Mouse (Mus musculus) cerebellum, adult 2 months (tissue): Measurements from ENCODE around the gene Atoh8. TPM values are rescaled to one million over a fixed set of nuclear protein-coding genes. Genes with fewer than 3 reads are reported as not detected.
A peak's percentile ranks its signal among the peaks of the same experiment; 100 is the strongest.

Experiments used
- DNase-seq, 2 experiments: peaks; one replicate each; pipeline ENCODE4 v3.0.0; 2021
- H3K27ac ChIP-seq: fragments of 200-500 bp; 2 replicates; pipeline ENCODE4 v1.5.1; 2012; ENCODE audit warnings: low read length, control low read depth, inconsistent platforms; ENCODE audit not compliant: insufficient read depth
- H3K27me3 ChIP-seq: fragments of 200-500 bp; 2 replicates; pipeline ENCODE4 v1.6.1; 2012; ENCODE audit warnings: inconsistent platforms, mild to moderate bottlenecking, low read length, moderate library complexity; ENCODE audit not compliant: control insufficient read depth, insufficient read depth
- H3K4me1 ChIP-seq: fragments of 200-500 bp; 2 replicates; pipeline ENCODE4 v1.6.1; 2011; ENCODE audit warnings: low read length; ENCODE audit not compliant: control insufficient read depth, insufficient read depth
- H3K4me3 ChIP-seq: fragments of 200-500 bp; replicated peaks from 2 replicates; pipeline ENCODE3; 2011; ENCODE audit warnings: mild to moderate bottlenecking, low read depth, low read length, control low read depth; ENCODE audit not compliant: insufficient read depth
- CTCF ChIP-seq: fragments of 200-500 bp; IDR thresholded peaks from 2 replicates; pipeline ENCODE4 v1.5.1; 2011; ENCODE audit warnings: low read depth, mild to moderate bottlenecking, control low read depth, low read length, moderate library complexity, borderline replicate concordance; ENCODE audit not compliant: insufficient read depth
- POLR2A ChIP-seq: fragments of 200-500 bp; IDR thresholded peaks from 2 replicates; pipeline ENCODE4 v1.6.1; 2011; ENCODE audit warnings: low read length, control low read depth, borderline replicate concordance; ENCODE audit not compliant: insufficient read depth
- WGBS: fragments of 180-500 bp; shearing (Covaris S2); methylation state at CpG from one replicate; pipeline ENCODE4 v1.1.7; 2018; 5-methylcytosine and 5-hydroxymethylcytosine counted together
- polyA plus RNA-seq: library from polyadenylated mRNA; depleted of rRNA; stranded (reverse); fragments of >200 nt; gene quantifications from 2 replicates; pipeline ENCODE4 v1.2.3, GENCODE M21; 2012

Gene Atoh8
- polyA plus RNA-seq, 1 experiment: 4.4 TPM

DNA sequence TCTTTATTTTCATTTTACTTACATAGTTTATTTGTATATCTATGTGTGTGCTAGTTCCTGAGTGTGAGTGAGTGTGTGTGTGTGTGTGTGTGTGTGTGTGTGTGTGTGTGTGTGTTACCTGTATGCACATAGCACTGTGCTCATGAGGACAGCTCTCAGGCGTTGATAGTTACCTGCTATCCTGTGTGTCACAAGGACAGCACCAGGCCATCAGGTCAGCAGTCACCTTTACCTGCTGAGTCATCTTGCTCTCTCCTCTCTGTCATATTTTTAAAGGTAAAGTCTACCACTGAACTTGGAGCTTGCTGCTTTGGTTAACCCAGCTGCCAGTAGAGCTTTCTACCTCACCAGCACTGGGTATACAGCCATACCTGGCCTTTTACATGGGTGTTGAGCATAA, 17.1 kb upstream of the Atoh8 start:
- DNase-seq: no peak
- H3K27ac ChIP-seq: no peak overlapping the region
- no peaks in the 10 kb centered on the region for H3K27me3 ChIP-seq
- H3K4me1 ChIP-seq: peaks cover 22% of the 10 kb centered on the region
- no peak for TF ChIP-seq CTCF
- 86% methylated on average over 1 of the region's 1 CpGs for WGBS
- H3K4me3 ChIP-seq: no peak overlapping the region

GRCm38 (mm10) chr6:72249981-72250380, 14.6 kb upstream of the Atoh8 start:
- Histone ChIP-seq H3K4me1 (peaks cover 18% of the 10 kb centered on the region), H3K27ac (no peak overlapping the region), H3K27me3 (no peaks in the 10 kb centered on the region), H3K4me3 (no peak overlapping the region)
- 94% methylated on average over 4 of the region's 4 CpGs for WGBS
- TF ChIP-seq POLR2A (no peak), CTCF (no peak)
- DNase-seq: no peak

- Histone ChIP-seq H3K4me3 (no peak overlapping the region), H3K4me1 (peaks cover 7% of the 10 kb centered on the region; the same call in 1 of the 2 replicates), H3K27me3 (no peaks in the 10 kb centered on the region), H3K27ac (no peak overlapping the region)
- TF ChIP-seq CTCF (no peak), POLR2A (no peak)
- 91% methylated on average over 15 of the region's 15 CpGs for WGBS
- DNase-seq: no peak
Measured at GRCm38 (mm10) chr6:72248150-72248914, 13.0 kb upstream of the Atoh8 start.

GRCm38 (mm10) chr6:72246303-72246702, 10.9 kb upstream of the Atoh8 start:
- DNase-seq: no peak
- TF ChIP-seq POLR2A (no peak), CTCF (no peak)
- WGBS: 93% methylated on average over 6 of the region's 6 CpGs

GRCm38 (mm10) chr6:72244569-72245285, 9.3 kb upstream of the Atoh8 start:
- H3K4me1 ChIP-seq: peaks cover 9% of the 10 kb centered on the region; the same call in 1 of the 2 replicates
- no peak overlapping the region for H3K4me3 ChIP-seq
- WGBS: 64% methylated on average over 20 of the region's 20 CpGs
- DNase-seq: no peak
- no peak overlapping the region; the same call in 1 of the 2 replicates for H3K27ac ChIP-seq
- TF ChIP-seq POLR2A (no peak), CTCF (no peak)
- H3K27me3 ChIP-seq: no peaks in the 10 kb centered on the region

More at GRCm38 (mm10) chr6:72246303-72246702, 10.9 kb upstream of the Atoh8 start:
- Histone ChIP-seq H3K4me3 (no peak overlapping the region), H3K4me1 (peaks cover 7% of the 10 kb centered on the region; the same call in 1 of the 2 replicates), H3K27ac (no peak overlapping the region), H3K27me3 (no peaks in the 10 kb centered on the region)

GRCm38 (mm10) chr6:72244144-72244549, 8.8 kb upstream of the Atoh8 start:
- no peak overlapping the region for H3K4me3 ChIP-seq
- DNase-seq: peak; percentile 55 to 66
- WGBS: 21% methylated on average over 9 of the region's 9 CpGs
- H3K4me1 ChIP-seq: peaks cover 15% of the 10 kb centered on the region; the same call in 1 of the 2 replicates
- no peak overlapping the region for H3K27ac ChIP-seq
- TF ChIP-seq POLR2A (no peak), CTCF (no peak)
- no peaks in the 10 kb centered on the region for H3K27me3 ChIP-seq

DNA sequence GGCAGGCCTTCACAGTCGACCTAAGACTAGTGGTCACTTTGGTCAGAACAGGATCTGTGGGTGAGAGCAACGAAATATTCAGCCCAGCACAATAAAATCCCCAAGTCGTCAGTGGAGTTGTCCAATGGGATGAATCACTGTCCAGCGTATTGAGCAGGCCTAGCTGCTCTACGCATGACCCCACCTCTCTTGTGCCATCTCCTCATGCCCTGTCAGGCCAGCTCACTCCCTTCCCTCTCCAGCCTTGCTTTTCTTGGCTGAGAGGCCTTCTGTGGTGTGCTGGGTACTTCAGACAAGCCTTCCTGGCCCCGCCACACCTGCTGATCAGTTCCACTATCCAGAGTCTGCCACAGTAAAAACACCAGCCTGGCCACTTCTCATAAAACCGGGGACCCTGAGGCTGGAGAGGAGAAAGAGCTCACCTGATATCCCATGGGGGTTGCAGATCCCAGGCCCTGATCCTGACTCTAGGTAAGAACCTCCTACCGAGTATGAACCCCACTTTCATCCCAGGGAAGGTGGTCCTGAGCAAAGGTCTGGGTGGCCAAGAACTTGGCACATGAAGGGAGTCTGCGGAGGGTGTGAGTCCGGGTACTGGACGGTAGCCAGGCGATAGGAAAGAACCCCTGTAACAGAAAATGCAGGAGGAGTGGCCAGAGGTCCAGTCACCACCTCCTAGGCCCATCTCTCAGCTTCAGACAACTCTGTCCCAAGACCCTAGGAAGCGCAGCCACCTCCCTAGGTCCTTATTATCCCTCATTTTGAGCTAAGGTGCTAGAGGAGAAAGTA, 7.3 kb upstream of the Atoh8 start:
- 85% methylated on average over 13 of the region's 13 CpGs for WGBS
- TF ChIP-seq POLR2A: no peak
- no peak overlapping the region for H3K4me3 ChIP-seq

GRCm38 (mm10) chr6:72241843-72242154, 6.4 kb upstream of the Atoh8 start:
- WGBS: 73% methylated on average over 8 of the region's 8 CpGs
- H3K4me3 ChIP-seq: no peak overlapping the region

More for the DNA sequence above, 7.3 kb upstream of the Atoh8 start:
- H3K27ac ChIP-seq: no peak overlapping the region
- H3K4me1 ChIP-seq: peaks cover 19% of the 10 kb centered on the region; the same call in 1 of the 2 replicates
- no peaks in the 10 kb centered on the region for H3K27me3 ChIP-seq
- no peak for DNase-seq

More at GRCm38 (mm10) chr6:72241843-72242154, 6.4 kb upstream of the Atoh8 start:
- DNase-seq: no peak
- peaks cover 21% of the 10 kb centered on the region; the same call in 1 of the 2 replicates for H3K4me1 ChIP-seq
- no peaks in the 10 kb centered on the region for H3K27me3 ChIP-seq
- no peak overlapping the region for H3K27ac ChIP-seq
- TF ChIP-seq POLR2A (no peak), CTCF (no peak)
